Mouse (Mus musculus): ENCODE measurements at regions not wholly inside any gene's neighbourhood (a gene's known extent, or its start where the extent isn't known, plus 50 kb on each side); places are given as distances from the start of the nearest gene placed in this dataset.
"Not testable (repeated sequence)": the region's sequence is repeated elsewhere in the genome, so short reads cannot be mapped to it uniquely, and the experiment has no call there.

GRCm38 (mm10) chr16:49441225-49441624 is 257.8 kb upstream of the Ift57 start:
- no peaks in the 10 kb centered on the region for H3K9me3 ChIP-seq
- H3K4me1 ChIP-seq: no peaks in the 10 kb centered on the region
- H3K4me2 ChIP-seq: no peak overlapping the region
- H3K36me3 ChIP-seq: no peaks in the 10 kb centered on the region
- WGBS: 69% methylated on average over 1 of the region's 1 CpGs
- no peak for ATAC-seq (ENCODE audit: insufficient number of reproducible peaks, low FRiP score, low TSS enrichment, low read depth)
- H3K27me3 ChIP-seq: no peaks in the 10 kb centered on the region
- H3K4me3 ChIP-seq: no peak overlapping the region
- H3K27ac ChIP-seq: no peak overlapping the region
- H3K9ac ChIP-seq: no peak overlapping the region

- H3K4me2 ChIP-seq; H3K36me3 ChIP-seq; H3K4me1 ChIP-seq; H3K9me3 ChIP-seq; H3K27ac ChIP-seq; H3K27me3 ChIP-seq; H3K9ac ChIP-seq; H3K4me3 ChIP-seq; ATAC-seq (ENCODE audit: insufficient number of reproducible peaks, low FRiP score, low TSS enrichment, low read depth): not testable (repeated sequence)
- 88% methylated on average over 9 of the region's 9 CpGs for WGBS
Measured at GRCm38 (mm10) chr16:49447356-49447755, 251.7 kb upstream of the Ift57 start.

GRCm38 (mm10) chr16:49493881-49494280 is 205.2 kb upstream of the Ift57 start:
- Histone ChIP-seq H3K4me3 (no peak overlapping the region), H3K27me3 (no peaks in the 10 kb centered on the region), H3K36me3 (no peaks in the 10 kb centered on the region), H3K4me1 (no peaks in the 10 kb centered on the region), H3K4me2 (no peak overlapping the region), H3K9me3 (no peaks in the 10 kb centered on the region), H3K9ac (no peak overlapping the region), H3K27ac (no peak overlapping the region)
- no peak for ATAC-seq (ENCODE audit: insufficient number of reproducible peaks, low FRiP score, low TSS enrichment, low read depth)
- WGBS: 83% methylated on average over 8 of the region's 8 CpGs

GRCm38 (mm10) chr16:49497521-49498010 is 201.5 kb upstream of the Ift57 start:
- H3K4me2 ChIP-seq: no peak overlapping the region
- no peaks in the 10 kb centered on the region for H3K27me3 ChIP-seq
- ATAC-seq (ENCODE audit: insufficient number of reproducible peaks, low FRiP score, low TSS enrichment, low read depth): no peak
- no peak overlapping the region for H3K4me3 ChIP-seq
- H3K9me3 ChIP-seq: no peaks in the 10 kb centered on the region
- H3K27ac ChIP-seq: no peak overlapping the region
- no peak overlapping the region for H3K9ac ChIP-seq
- no peaks in the 10 kb centered on the region for H3K4me1 ChIP-seq
- WGBS: 88% methylated on average over 3 of the region's 3 CpGs
- no peaks in the 10 kb centered on the region for H3K36me3 ChIP-seq

GRCm38 (mm10) chr16:49500818-49501217 is 198.2 kb upstream of the Ift57 start:
- Histone ChIP-seq H3K9me3 (no peaks in the 10 kb centered on the region), H3K4me2 (no peak overlapping the region), H3K27me3 (no peaks in the 10 kb centered on the region), H3K4me1 (no peaks in the 10 kb centered on the region), H3K27ac (no peak overlapping the region), H3K4me3 (no peak overlapping the region), H3K9ac (no peak overlapping the region), H3K36me3 (no peaks in the 10 kb centered on the region)
- no peak for ATAC-seq (ENCODE audit: insufficient number of reproducible peaks, low FRiP score, low TSS enrichment, low read depth)
- 36% methylated on average over 4 of the region's 4 CpGs for WGBS

GRCm38 (mm10) chr16:49503897-49504413 is 195.1 kb upstream of the Ift57 start:
- Histone ChIP-seq H3K27ac (no peak overlapping the region), H3K4me2 (no peak overlapping the region), H3K9me3 (no peaks in the 10 kb centered on the region), H3K4me1 (no peaks in the 10 kb centered on the region), H3K4me3 (no peak overlapping the region), H3K9ac (no peak overlapping the region), H3K36me3 (no peaks in the 10 kb centered on the region), H3K27me3 (no peaks in the 10 kb centered on the region)
- ATAC-seq (ENCODE audit: insufficient number of reproducible peaks, low FRiP score, low TSS enrichment, low read depth): no peak
- 68% methylated on average over 14 of the region's 14 CpGs for WGBS

GRCm38 (mm10) chr16:49504669-49505068 is 194.4 kb upstream of the Ift57 start:
- H3K36me3 ChIP-seq: no peaks in the 10 kb centered on the region
- no peaks in the 10 kb centered on the region for H3K9me3 ChIP-seq
- no peak for ATAC-seq (ENCODE audit: insufficient number of reproducible peaks, low FRiP score, low TSS enrichment, low read depth)
- H3K27ac ChIP-seq: no peak overlapping the region
- WGBS: 81% methylated on average over 6 of the region's 6 CpGs
- no peaks in the 10 kb centered on the region for H3K4me1 ChIP-seq
- H3K9ac ChIP-seq: no peak overlapping the region
- H3K4me3 ChIP-seq: no peak overlapping the region
- no peaks in the 10 kb centered on the region for H3K27me3 ChIP-seq
- H3K4me2 ChIP-seq: no peak overlapping the region

GRCm38 (mm10) chr16:49505271-49505670 is 193.8 kb upstream of the Ift57 start:
- ATAC-seq (ENCODE audit: insufficient number of reproducible peaks, low FRiP score, low TSS enrichment, low read depth): no peak
- Histone ChIP-seq H3K27ac (no peak overlapping the region), H3K9me3 (no peaks in the 10 kb centered on the region), H3K27me3 (no peaks in the 10 kb centered on the region), H3K36me3 (no peaks in the 10 kb centered on the region), H3K4me3 (no peak overlapping the region), H3K4me1 (no peaks in the 10 kb centered on the region), H3K9ac (no peak overlapping the region), H3K4me2 (no peak overlapping the region)
- 87% methylated on average over 9 of the region's 9 CpGs for WGBS

- Histone ChIP-seq H3K27ac (no peak overlapping the region), H3K9ac (no peak overlapping the region), H3K36me3 (no peaks in the 10 kb centered on the region), H3K4me3 (no peak overlapping the region), H3K4me2 (no peak overlapping the region), H3K4me1 (no peaks in the 10 kb centered on the region), H3K27me3 (no peaks in the 10 kb centered on the region), H3K9me3 (no peaks in the 10 kb centered on the region)
- 89% methylated on average over 3 of the region's 3 CpGs for WGBS
- no peak for ATAC-seq (ENCODE audit: insufficient number of reproducible peaks, low FRiP score, low TSS enrichment, low read depth)
Measured at GRCm38 (mm10) chr16:49518844-49519243, 180.2 kb upstream of the Ift57 start.

- no peak overlapping the region for H3K4me3 ChIP-seq
- no peak overlapping the region for H3K9ac ChIP-seq
- no peak overlapping the region for H3K4me2 ChIP-seq
- ATAC-seq (ENCODE audit: insufficient number of reproducible peaks, low FRiP score, low TSS enrichment, low read depth): no peak
- H3K9me3 ChIP-seq: no peaks in the 10 kb centered on the region
- no peaks in the 10 kb centered on the region for H3K27me3 ChIP-seq
- H3K36me3 ChIP-seq: no peaks in the 10 kb centered on the region
- no peaks in the 10 kb centered on the region for H3K4me1 ChIP-seq
- H3K27ac ChIP-seq: no peak overlapping the region
- WGBS: 65% methylated on average over 3 of the region's 3 CpGs
Measured at GRCm38 (mm10) chr16:49520411-49520810, 178.6 kb upstream of the Ift57 start.

- no peak overlapping the region for H3K4me3 ChIP-seq
- no peak overlapping the region for H3K4me2 ChIP-seq
- H3K9ac ChIP-seq: no peak overlapping the region
- ATAC-seq (ENCODE audit: insufficient number of reproducible peaks, low FRiP score, low TSS enrichment, low read depth): no peak
- H3K9me3 ChIP-seq: no peaks in the 10 kb centered on the region
- H3K4me1 ChIP-seq: no peaks in the 10 kb centered on the region
- no peaks in the 10 kb centered on the region for H3K36me3 ChIP-seq
- no peak overlapping the region for H3K27ac ChIP-seq
- no peaks in the 10 kb centered on the region for H3K27me3 ChIP-seq
- 78% methylated on average over 2 of the region's 2 CpGs for WGBS
Measured at GRCm38 (mm10) chr16:49521685-49522084, 177.3 kb upstream of the Ift57 start.

GRCm38 (mm10) chr16:49522576-49522975 is 176.5 kb upstream of the Ift57 start:
- ATAC-seq (ENCODE audit: insufficient number of reproducible peaks, low FRiP score, low TSS enrichment, low read depth): no peak
- WGBS: 54% methylated on average over 5 of the region's 5 CpGs
- Histone ChIP-seq H3K9me3 (no peaks in the 10 kb centered on the region), H3K27ac (no peak overlapping the region), H3K4me3 (no peak overlapping the region), H3K4me2 (no peak overlapping the region), H3K36me3 (no peaks in the 10 kb centered on the region), H3K4me1 (no peaks in the 10 kb centered on the region), H3K27me3 (no peaks in the 10 kb centered on the region), H3K9ac (no peak overlapping the region)

GRCm38 (mm10) chr16:49528618-49529017 is 170.4 kb upstream of the Ift57 start:
- H3K4me1 ChIP-seq; H3K4me3 ChIP-seq; H3K27me3 ChIP-seq; H3K36me3 ChIP-seq; ATAC-seq (ENCODE audit: insufficient number of reproducible peaks, low FRiP score, low TSS enrichment, low read depth); H3K9me3 ChIP-seq; H3K27ac ChIP-seq; H3K4me2 ChIP-seq; H3K9ac ChIP-seq: not testable (repeated sequence)
- WGBS: 91% methylated on average over 2 of the region's 2 CpGs
